Mouse (Mus musculus) lung, embryonic 15.5 days (tissue): ENCODE measurements at regions not wholly inside any gene's neighbourhood (a gene's known extent, or its start where the extent isn't known, plus 50 kb on each side); places are given as distances from the start of the nearest gene placed in this dataset.

Source experiments
- ATAC-seq: fragments of 200-750 bp; cut with Nextera tagmentation; 2 replicates; pipeline ENCODE4 v1.8.0; 2017; ENCODE audit warnings: moderate number of reproducible peaks, borderline replicate concordance; ENCODE audit not compliant: low FRiP score, low TSS enrichment; ENCODE audit errors: extremely low read depth
- H3K27ac ChIP-seq: fragments of 300-500 bp; sonication (generic); 2 replicates; pipeline ENCODE4 v1.5.1; 2015; ENCODE audit warnings: moderate library complexity, mild to moderate bottlenecking, inconsistent platforms
- H3K27me3 ChIP-seq: fragments of 300-500 bp; sonication (generic); 2 replicates; pipeline ENCODE4 v1.6.1; 2015; ENCODE audit warnings: inconsistent platforms
- H3K36me3 ChIP-seq: fragments of 300-500 bp; sonication (generic); 2 replicates; pipeline ENCODE4 v1.6.1; 2015; ENCODE audit warnings: inconsistent platforms
- H3K4me1 ChIP-seq: fragments of 300-500 bp; sonication (generic); 2 replicates; pipeline ENCODE4 v1.6.1; 2015; ENCODE audit warnings: inconsistent platforms
- H3K4me2 ChIP-seq: fragments of 300-500 bp; sonication (generic); 2 replicates; pipeline ENCODE4 v1.6.1; 2015; ENCODE audit warnings: inconsistent platforms, mild to moderate bottlenecking, moderate library complexity
- H3K4me3 ChIP-seq: fragments of 300-500 bp; sonication (generic); 2 replicates; pipeline ENCODE4 v1.5.1; 2015; ENCODE audit warnings: mild to moderate bottlenecking, inconsistent platforms
- H3K9ac ChIP-seq: fragments of 300-500 bp; sonication (generic); 2 replicates; pipeline ENCODE4 v1.6.1; 2015; ENCODE audit warnings: inconsistent platforms
- H3K9me3 ChIP-seq: fragments of 300-500 bp; sonication (generic); 2 replicates; pipeline ENCODE4 v1.6.1; 2016; ENCODE audit warnings: inconsistent platforms
- WGBS: fragments of 180-500 bp; shearing (Covaris S2); methylation state at CpG from one replicate; pipeline ENCODE4 v1.1.7; 2015; 5-methylcytosine and 5-hydroxymethylcytosine counted together

DNA sequence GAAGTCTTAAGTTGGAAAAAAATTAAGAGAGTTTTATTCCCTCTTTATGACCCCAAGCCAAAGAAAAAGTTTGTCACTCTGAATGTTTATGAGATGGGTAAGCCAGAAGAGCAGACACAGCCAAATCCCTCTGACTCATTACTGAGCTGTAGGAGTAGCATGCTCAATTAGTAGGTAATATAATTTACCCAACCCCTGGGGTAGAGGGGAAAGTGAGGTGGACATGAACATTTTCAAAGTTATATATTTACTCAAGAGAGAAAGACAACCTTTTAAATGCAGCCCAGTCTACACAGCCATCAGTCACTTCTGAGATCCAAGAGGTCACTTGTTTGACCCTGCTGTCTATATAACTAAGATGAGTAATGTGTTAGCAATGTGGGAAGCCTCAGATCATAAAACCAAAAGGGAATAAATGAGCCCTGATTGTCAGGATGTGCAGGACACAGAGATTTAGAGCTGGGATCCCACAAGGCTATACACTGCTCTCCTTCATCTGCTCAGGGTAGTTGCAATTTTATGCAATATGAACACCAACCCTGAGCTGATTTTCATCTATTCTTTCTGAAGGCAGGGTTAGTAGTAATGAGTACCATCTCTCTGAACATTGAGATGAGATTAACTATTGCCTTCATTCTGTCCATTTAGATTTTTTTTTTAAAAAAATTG is 114.7 kb upstream of the Ndp start:
- Histone ChIP-seq H3K27me3 (no peaks in the 10 kb centered on the region), H3K9ac (no peak overlapping the region), H3K4me1 (no peaks in the 10 kb centered on the region), H3K27ac (no peak overlapping the region), H3K9me3 (no peaks in the 10 kb centered on the region), H3K36me3 (no peaks in the 10 kb centered on the region), H3K4me3 (no peak overlapping the region), H3K4me2 (no peak overlapping the region)
- no peak for ATAC-seq

DNA sequence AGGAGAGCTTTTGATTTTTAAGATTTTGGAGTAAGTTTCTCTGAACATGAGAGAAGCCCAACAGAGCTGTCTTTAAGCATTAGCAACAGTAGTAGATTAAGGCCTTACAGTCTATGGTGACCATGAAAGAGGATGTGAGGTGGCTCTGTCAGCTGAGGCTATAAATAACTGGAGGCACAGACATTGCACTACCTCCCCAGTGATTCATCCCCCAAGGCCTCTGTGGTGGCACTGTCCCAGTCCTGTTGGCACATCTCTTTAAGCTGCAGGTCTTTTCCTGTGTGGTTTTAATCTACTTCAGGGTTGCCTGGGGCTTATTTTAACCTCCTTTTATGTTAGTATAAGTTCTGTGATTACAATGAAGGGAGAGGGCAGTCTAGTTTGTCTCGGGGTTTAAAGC is 106.2 kb upstream of the Ndp start:
- no peaks in the 10 kb centered on the region for H3K4me1 ChIP-seq
- no peak for ATAC-seq
- no peaks in the 10 kb centered on the region for H3K9me3 ChIP-seq
- H3K36me3 ChIP-seq = no peaks in the 10 kb centered on the region
- 79% methylated on average over 1 of the region's 1 CpGs for WGBS
- H3K4me2 ChIP-seq = no peak overlapping the region
- H3K27me3 ChIP-seq = no peaks in the 10 kb centered on the region
- no peak overlapping the region for H3K4me3 ChIP-seq
- H3K27ac ChIP-seq = no peak overlapping the region
- no peak overlapping the region for H3K9ac ChIP-seq

DNA sequence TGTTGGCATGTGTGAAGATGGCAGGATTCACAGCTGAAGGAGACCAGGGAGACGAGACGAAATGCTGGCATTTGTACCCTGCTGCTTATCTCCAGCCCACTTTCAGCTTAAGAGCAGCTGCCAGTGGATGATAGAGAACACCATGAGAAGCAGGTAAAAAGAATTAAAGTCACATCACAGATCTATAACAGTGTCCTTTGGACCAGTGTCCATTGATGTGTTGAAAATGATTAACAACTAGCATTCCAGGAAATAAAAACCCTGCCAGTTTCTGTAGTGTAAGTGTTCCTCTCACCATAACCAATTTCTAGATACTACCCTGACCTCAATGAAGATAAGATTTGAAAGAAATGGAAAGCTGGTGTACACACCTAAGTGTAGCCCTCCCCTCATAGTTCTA is 97.6 kb upstream of the Ndp start:
- H3K9ac ChIP-seq = no peak overlapping the region
- no peaks in the 10 kb centered on the region for H3K36me3 ChIP-seq
- ATAC-seq = no peak
- H3K4me3 ChIP-seq = no peak overlapping the region
- no peak overlapping the region for H3K27ac ChIP-seq
- no peaks in the 10 kb centered on the region for H3K4me1 ChIP-seq
- no peaks in the 10 kb centered on the region for H3K27me3 ChIP-seq
- WGBS = 41% methylated on average over 2 of the region's 2 CpGs
- no peaks in the 10 kb centered on the region for H3K9me3 ChIP-seq
- H3K4me2 ChIP-seq = no peak overlapping the region

DNA sequence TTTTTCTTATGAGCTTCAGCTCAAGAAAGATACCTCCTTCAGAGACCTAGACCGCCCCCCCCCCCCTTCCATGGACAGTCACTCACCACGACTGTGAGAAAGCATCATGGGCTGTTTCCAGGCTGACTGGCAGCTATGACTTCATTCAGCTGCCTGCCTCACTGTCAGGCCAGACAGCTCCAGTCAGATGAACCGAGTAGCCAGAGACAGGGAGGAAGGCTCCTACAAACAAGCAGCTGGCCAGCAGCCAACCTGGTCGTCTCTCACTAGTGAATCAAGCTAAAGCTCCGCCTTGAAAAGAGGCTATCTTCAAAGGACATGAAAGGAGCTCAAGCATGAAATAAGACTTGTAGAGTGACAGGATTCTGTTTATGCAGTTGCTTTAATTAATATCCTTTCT is 87.0 kb upstream of the Ndp start:
- Histone ChIP-seq H3K27me3 (no peaks in the 10 kb centered on the region), H3K27ac (no peak overlapping the region), H3K4me2 (no peak overlapping the region), H3K9ac (no peak overlapping the region), H3K36me3 (no peaks in the 10 kb centered on the region), H3K9me3 (no peaks in the 10 kb centered on the region), H3K4me1 (no peaks in the 10 kb centered on the region), H3K4me3 (no peak overlapping the region)
- peak; percentile 95 for ATAC-seq
- 31% methylated on average over 5 of the region's 5 CpGs for WGBS
